Mouse (Mus musculus) hindbrain, embryonic 12.5 days (tissue): ENCODE results near the gene Ift122. TPM values are rescaled to one million over a fixed set of nuclear protein-coding genes. Genes with fewer than 3 reads are reported as not detected.

ENCODE experiments used
- ATAC-seq: fragments of 200-750 bp; cut with Nextera tagmentation; 2 replicates; pipeline ENCODE4 v1.8.0; 2017; ENCODE audit warnings: moderate TSS enrichment; ENCODE audit not compliant: low FRiP score
- H3K27ac ChIP-seq: fragments of 300-500 bp; sonication (generic); 2 replicates; pipeline ENCODE4 v1.5.1; 2016; ENCODE audit warnings: mild to moderate bottlenecking
- H3K27me3 ChIP-seq: fragments of 300-500 bp; sonication (generic); 2 replicates; pipeline ENCODE4 v1.6.1; 2016; ENCODE audit warnings: mild to moderate bottlenecking
- H3K36me3 ChIP-seq: fragments of 300-500 bp; sonication (generic); 2 replicates; pipeline ENCODE4 v1.6.1; 2016; ENCODE audit warnings: mild to moderate bottlenecking
- H3K4me1 ChIP-seq: fragments of 300-500 bp; sonication (generic); 2 replicates; pipeline ENCODE4 v1.6.1; 2016
- H3K4me2 ChIP-seq: fragments of 300-500 bp; sonication (generic); replicated peaks from 2 replicates; pipeline ENCODE4 v1.6.1; 2016; ENCODE audit warnings: mild to moderate bottlenecking
- H3K4me3 ChIP-seq: fragments of 300-500 bp; sonication (generic); 2 replicates; pipeline ENCODE4 v1.5.1; 2016; ENCODE audit warnings: mild to moderate bottlenecking
- H3K9ac ChIP-seq: fragments of 300-500 bp; sonication (generic); 2 replicates; pipeline ENCODE4 v1.6.1; 2016; ENCODE audit warnings: mild to moderate bottlenecking, moderate library complexity
- H3K9me3 ChIP-seq: fragments of 300-500 bp; sonication (generic); replicated peaks from 2 replicates; pipeline ENCODE4 v1.6.1; 2016; ENCODE audit warnings: mild to moderate bottlenecking
- WGBS: fragments of 180-500 bp; shearing (Covaris S2); methylation state at CpG from one replicate; pipeline ENCODE4 v1.1.7; 2016; 5-methylcytosine and 5-hydroxymethylcytosine counted together
- polyA plus RNA-seq: library from polyadenylated mRNA; unstranded; fragments of >200 nt; fragmentation: Nextera tagmentation; extraction: Ambion mirVana; gene quantifications from 2 replicates; pipeline ENCODE4 v1.2.1, GENCODE M21; 2016

Gene Ift122
- polyA plus RNA-seq, 1 experiment from 2014 or later, result 31.5 TPM

DNA sequence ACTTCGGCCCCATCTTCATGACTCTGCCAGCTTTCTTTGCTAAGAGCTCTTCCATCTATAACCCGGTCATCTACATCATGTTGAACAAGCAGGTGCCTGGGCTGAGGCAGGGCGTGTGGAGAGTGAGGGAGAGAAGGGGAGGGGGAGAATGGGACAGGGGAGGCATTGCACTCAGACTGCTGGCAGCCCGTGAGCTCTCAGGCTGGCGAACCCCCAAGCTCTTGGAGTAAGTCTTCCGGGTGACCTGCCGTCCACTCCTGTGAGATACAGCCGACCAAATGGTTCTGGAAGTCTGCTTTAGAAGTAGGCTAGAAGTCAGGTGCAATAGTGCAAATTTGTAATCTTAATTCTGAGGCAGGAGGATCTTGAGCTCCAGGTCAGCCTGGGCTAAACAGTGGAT is 82.3 kb downstream of the Ift122 start:
- no peaks in the 10 kb centered on the region for H3K36me3 ChIP-seq
- ATAC-seq, result no peak
- no peak overlapping the region for H3K27ac ChIP-seq
- peaks cover 9% of the 10 kb centered on the region for H3K9me3 ChIP-seq
- H3K4me3 ChIP-seq, result no peak overlapping the region
- H3K4me2 ChIP-seq, result no peak overlapping the region
- peaks cover 4% of the 10 kb centered on the region for H3K4me1 ChIP-seq
- no peak overlapping the region for H3K9ac ChIP-seq
- H3K27me3 ChIP-seq, result no peaks in the 10 kb centered on the region
- WGBS, result 87% methylated on average over 8 of the region's 8 CpGs

DNA sequence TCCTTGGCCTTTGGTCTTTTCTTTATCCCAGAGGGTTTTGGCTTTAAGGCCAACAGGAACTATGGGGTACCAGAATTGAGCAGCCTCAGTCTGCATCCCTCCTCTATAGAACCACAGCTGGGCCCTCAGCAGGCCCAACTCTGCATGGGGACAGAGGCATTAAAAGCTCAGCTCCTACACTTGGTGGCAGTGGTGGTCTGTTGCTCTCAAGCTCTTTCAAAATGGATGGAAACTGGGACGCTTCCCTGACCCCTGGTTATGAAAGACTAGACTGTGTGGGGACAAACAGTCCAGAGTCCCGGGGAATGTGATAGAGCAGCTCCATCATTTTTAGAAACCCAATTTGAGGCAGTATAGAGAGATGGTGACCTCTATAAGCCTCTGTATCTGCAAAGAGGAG is 84.7 kb downstream of the Ift122 start:
- peaks cover 9% of the 10 kb centered on the region for H3K4me1 ChIP-seq
- no peaks in the 10 kb centered on the region for H3K36me3 ChIP-seq
- no peak overlapping the region for H3K27ac ChIP-seq
- H3K4me2 ChIP-seq, result no peak overlapping the region
- peaks cover 9% of the 10 kb centered on the region for H3K9me3 ChIP-seq
- H3K4me3 ChIP-seq, result no peak overlapping the region
- ATAC-seq, result no peak
- no peaks in the 10 kb centered on the region for H3K27me3 ChIP-seq
- no peak overlapping the region for H3K9ac ChIP-seq
- WGBS, result 89% methylated on average over 2 of the region's 2 CpGs

DNA sequence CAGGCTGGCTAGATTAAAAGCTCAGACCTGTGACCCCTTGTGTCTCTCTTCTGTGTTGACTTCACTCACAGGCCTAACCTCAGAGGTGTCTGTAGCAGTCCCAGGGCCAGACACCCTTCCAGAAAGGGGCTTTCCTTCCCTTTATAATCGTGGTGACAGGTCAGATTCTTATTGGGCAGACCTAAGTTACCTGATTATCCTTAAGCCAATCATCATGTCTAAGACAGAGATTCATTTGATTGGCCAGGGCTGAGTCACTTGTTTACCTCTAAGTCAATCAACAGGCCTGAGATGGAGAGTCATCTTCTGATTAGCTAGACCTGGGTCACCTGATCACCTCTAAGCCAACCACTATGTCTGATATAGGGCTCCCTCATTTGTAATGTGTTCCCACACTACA is 85.5 kb downstream of the Ift122 start:
- Histone ChIP-seq H3K27me3 (no peaks in the 10 kb centered on the region), H3K4me1 (peaks cover 9% of the 10 kb centered on the region), H3K27ac (no peak overlapping the region), H3K4me2 (no peak overlapping the region), H3K9me3 (peaks cover 9% of the 10 kb centered on the region), H3K4me3 (no peak overlapping the region), H3K9ac (no peak overlapping the region), H3K36me3 (no peaks in the 10 kb centered on the region)
- no peak for ATAC-seq
- WGBS, result 79% methylated on average over 1 of the region's 1 CpGs

DNA sequence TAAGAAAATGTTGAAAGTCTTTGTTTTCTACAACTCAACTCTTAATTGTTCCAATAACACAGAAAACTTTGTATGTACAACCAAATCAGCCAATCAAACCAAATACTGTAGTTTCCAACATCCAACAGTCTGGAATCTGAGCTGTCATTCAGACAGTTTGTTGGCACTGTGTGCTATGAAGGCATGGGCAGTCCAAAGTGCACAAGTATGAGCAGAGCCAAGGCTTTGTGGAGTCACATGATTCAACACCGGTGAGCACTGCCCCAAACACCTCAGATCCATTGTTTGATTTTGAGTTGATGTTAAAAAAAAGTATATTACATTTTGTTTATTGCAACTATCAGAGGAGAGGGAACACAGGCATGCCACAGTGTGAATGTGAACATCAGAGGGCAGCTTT is 87.3 kb downstream of the Ift122 start:
- no peaks in the 10 kb centered on the region for H3K36me3 ChIP-seq
- H3K9ac ChIP-seq, result no peak overlapping the region
- H3K4me3 ChIP-seq, result no peak overlapping the region
- H3K4me2 ChIP-seq, result no peak overlapping the region
- H3K4me1 ChIP-seq, result peaks cover 9% of the 10 kb centered on the region
- H3K27ac ChIP-seq, result no peak overlapping the region
- H3K9me3 ChIP-seq, result peaks cover 9% of the 10 kb centered on the region
- 89% methylated on average over 1 of the region's 1 CpGs for WGBS
- H3K27me3 ChIP-seq, result no peaks in the 10 kb centered on the region
- ATAC-seq, result no peak

DNA sequence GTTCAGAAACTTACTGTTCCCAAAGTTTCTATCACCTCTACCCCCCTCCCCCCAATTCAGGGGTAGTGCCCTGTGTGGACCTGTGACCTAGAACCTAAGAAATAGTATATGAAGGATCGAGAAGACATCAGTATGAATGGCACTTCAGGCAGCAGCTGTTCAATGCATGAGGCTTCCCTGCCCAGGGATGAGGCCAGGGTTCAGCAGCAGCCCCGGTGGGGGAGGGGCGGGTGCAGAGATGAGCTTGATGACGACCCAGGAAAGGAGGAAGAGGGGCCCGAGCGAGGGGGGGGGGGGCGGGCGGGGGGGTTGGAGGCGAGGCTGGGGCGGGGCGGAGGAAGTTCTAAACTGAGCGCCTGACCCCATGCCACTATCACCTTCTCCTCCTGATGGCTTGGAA is 87.9 kb downstream of the Ift122 start:
- Histone ChIP-seq H3K36me3 (no peaks in the 10 kb centered on the region), H3K27ac (no peak overlapping the region), H3K4me2 (no peak overlapping the region), H3K27me3 (no peaks in the 10 kb centered on the region), H3K9me3 (peaks cover 9% of the 10 kb centered on the region), H3K4me1 (peaks cover 11% of the 10 kb centered on the region), H3K4me3 (no peak overlapping the region), H3K9ac (no peak overlapping the region)
- ATAC-seq, result no peak
- 8% methylated on average over 4 of the region's 12 CpGs for WGBS

DNA sequence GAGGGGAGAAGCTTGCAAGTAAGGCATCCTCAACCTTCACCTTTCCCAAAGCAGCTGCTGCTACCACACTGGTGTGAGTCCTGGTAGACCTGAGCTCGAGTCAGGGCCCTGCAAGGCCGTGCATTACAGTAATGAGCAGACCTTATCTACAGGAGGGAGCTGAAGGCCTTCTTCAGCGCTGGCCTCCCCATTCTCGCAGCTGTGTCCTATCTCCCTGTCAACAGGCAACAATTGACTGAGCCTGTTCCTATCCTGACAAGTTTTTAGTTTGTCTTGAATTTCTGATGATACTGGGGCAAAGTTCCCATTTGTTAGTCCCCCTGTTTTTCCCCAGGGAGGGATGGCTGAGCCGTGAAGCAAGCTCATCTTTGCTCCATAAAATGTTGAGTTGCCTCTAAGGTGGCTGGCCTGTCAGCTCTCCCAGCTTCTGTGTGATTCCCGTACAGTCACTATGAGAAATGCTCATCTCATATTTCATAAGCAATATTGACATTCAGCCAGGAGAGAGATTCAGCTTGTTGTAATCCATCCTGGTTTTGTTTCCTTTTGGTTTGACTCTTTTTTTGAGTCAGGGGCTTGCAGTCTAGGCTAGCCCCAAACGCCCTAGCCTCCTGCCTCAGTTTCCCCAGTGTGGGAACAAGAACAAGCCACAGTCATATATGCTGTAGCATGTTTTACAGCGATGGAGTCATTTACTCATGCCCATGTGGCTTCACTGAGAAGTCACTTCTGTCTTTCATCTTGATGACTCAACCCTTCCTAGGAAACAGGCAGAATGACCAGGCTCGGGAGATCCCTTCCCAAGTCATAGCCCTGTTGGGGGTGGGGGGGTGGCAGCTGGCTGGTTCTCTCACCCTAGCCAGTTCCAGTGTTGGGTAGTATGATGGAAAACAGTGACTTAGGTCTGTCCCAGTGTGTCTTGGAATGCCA is 90.5 kb downstream of the Ift122 start:
- Histone ChIP-seq H3K9me3 (no peaks in the 10 kb centered on the region), H3K27ac (no peak overlapping the region), H3K27me3 (no peaks in the 10 kb centered on the region), H3K4me3 (no peak overlapping the region), H3K36me3 (no peaks in the 10 kb centered on the region), H3K4me1 (peaks cover 16% of the 10 kb centered on the region), H3K9ac (no peak overlapping the region), H3K4me2 (no peak overlapping the region)
- 77% methylated on average over 9 of the region's 9 CpGs for WGBS
- no peak for ATAC-seq

DNA sequence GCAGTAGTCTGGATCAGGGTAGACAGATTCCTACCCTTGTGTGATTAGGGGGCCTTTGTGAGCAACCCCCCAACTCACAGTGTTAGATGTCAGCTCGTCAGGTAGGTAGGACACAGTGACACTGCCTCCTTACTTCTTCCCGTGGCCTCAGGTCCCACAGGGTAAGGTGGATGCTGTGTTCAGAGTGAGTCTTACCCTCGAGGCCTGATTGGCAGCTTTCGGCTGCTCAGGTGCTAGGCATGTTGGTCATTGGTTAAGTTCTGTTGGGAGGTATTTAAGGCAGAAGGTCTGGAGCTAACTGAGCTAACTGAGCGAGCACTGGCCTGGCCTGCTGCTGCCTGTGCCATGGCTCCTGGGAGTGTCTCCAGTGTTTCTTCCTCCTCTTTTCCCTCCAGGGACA is 91.4 kb downstream of the Ift122 start, which contains the start of gene H1foo:
H1foo (plus strand) TSS at position 301 of the 400 bp plus-strand sequence.
- H3K36me3 ChIP-seq, result no peaks in the 10 kb centered on the region
- H3K9me3 ChIP-seq, result no peaks in the 10 kb centered on the region
- no peaks in the 10 kb centered on the region for H3K27me3 ChIP-seq
- no peak for ATAC-seq
- WGBS, result 88% methylated on average over 5 of the region's 5 CpGs
- no peak within 1 kb of the TSS for H3K4me2 ChIP-seq
- H3K4me3 ChIP-seq, result no peak within 1 kb of the TSS
- H3K27ac ChIP-seq, result no peak within 1 kb of the TSS
- H3K9ac ChIP-seq, result no peak within 1 kb of the TSS
- peaks cover 16% of the 10 kb centered on the region for H3K4me1 ChIP-seq

DNA sequence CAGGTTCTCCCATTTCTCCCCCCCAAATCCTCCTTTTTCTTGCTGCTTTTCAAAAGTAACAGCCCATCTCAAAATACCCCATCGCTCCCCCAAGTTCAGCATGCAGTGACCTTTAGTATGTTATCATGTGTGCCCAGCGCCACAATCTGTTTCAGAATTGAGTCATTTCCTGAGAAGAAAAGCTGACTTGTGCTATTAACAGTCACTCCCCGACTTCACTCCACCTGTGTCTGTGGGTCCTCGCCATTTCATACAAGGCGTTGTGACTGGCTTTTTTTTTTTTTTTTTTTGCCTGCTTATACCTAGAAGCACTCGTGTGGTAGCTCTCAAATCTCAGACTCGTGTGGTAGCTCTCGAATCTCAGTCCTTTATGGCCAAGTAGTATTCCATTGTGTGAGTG is 92.4 kb downstream of the Ift122 start:
- H3K4me2 ChIP-seq, result no peak overlapping the region
- H3K9ac ChIP-seq, result no peak overlapping the region
- 84% methylated on average over 8 of the region's 8 CpGs for WGBS
- H3K27ac ChIP-seq, result no peak overlapping the region
- H3K9me3 ChIP-seq, result no peaks in the 10 kb centered on the region
- peaks cover 15% of the 10 kb centered on the region for H3K4me1 ChIP-seq
- no peak for ATAC-seq
- H3K4me3 ChIP-seq, result no peak overlapping the region
- H3K36me3 ChIP-seq, result no peaks in the 10 kb centered on the region
- H3K27me3 ChIP-seq, result no peaks in the 10 kb centered on the region

DNA sequence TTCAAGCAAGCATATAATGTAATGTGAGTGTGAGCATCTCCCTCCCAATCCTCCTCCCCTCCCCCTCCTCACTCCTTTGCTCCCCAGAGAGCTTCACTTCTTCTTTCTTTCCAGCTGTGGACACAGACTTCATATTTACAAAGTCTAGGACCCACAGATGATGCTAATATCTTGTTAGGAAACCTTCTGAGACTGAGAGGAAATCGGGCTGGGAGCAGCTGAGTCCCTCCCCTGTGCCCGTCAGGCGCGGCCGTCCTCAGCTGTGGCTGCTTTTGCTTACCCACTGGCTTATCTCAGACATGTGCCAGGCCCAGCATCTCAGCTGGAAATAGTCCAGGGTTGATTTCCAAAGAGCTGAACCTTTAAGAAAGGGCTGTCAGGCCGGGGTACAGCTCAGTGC is 93.1 kb downstream of the Ift122 start:
- Histone ChIP-seq H3K4me2 (no peak overlapping the region), H3K27ac (0 out of 2 replicates have a peak overlapping the region, but pooled peaks have one; percentile 23), H3K27me3 (no peaks in the 10 kb centered on the region), H3K9me3 (no peaks in the 10 kb centered on the region), H3K4me3 (no peak overlapping the region), H3K36me3 (no peaks in the 10 kb centered on the region), H3K9ac (no peak overlapping the region), H3K4me1 (peaks cover 7% of the 10 kb centered on the region)
- ATAC-seq, result 0 out of 2 replicates have a peak, but pooled peaks have one; percentile 19
- 58% methylated on average over 6 of the region's 6 CpGs for WGBS

DNA sequence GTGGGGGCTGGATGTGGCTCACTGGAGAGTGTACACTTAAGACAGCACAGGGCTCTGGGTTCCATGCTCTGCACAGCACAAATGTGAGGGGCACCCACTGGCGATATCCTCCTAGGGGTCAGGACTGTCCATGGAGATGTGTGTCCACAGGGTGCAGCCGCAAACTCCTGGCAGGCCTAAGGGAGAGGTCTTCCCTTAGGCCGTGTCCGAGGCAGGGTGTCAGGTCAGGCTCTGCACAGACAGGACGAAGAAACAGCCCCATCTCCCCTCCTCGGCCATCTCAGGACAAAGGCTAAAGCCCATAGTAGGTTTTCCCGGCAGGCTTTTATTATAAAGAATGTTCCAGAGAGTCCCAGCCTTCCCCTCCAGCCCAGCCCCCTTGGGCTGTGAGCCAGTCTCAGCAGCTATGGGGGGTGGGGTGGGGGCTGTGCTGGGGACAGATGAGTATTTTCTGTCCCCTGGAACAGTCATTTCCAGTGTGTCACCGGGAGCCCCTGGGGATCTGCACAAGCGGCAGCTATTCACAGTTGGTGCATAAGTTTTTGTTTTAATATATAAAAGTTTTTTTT is 101.3 kb downstream of the Ift122 start:
- no peak for ATAC-seq
- no peak overlapping the region for H3K4me3 ChIP-seq
- H3K36me3 ChIP-seq, result no peaks in the 10 kb centered on the region
- H3K4me2 ChIP-seq, result no peak overlapping the region
- H3K9me3 ChIP-seq, result no peaks in the 10 kb centered on the region
- 74% methylated on average over 9 of the region's 9 CpGs for WGBS
- peaks cover 22% of the 10 kb centered on the region for H3K4me1 ChIP-seq
- no peaks in the 10 kb centered on the region for H3K27me3 ChIP-seq
- no peak overlapping the region for H3K27ac ChIP-seq
- H3K9ac ChIP-seq, result 0 out of 2 replicates have a peak overlapping the region, but pooled peaks have one; percentile 6

DNA sequence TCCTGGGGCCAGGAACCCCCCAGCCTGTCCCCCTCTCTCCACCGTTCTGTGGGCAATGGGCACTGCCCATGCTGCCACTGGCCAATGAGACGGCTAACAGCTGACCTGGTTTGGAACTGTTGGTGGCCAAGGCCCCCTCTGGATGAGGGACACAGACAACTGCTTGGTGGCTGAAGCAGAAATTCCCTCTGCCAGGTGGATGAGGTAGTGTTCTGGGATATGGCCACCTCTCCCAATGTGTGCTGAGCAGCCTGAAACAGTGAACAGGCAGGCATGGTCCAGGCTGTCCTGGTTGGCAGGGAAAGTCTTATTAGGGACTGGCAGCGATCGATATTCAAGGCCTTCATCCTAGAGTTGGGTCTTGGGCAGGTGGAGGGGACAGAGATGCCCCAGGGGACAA is 101.9 kb downstream of the Ift122 start:
- H3K9me3 ChIP-seq, result no peaks in the 10 kb centered on the region
- H3K27me3 ChIP-seq, result no peaks in the 10 kb centered on the region
- peaks cover 22% of the 10 kb centered on the region for H3K4me1 ChIP-seq
- H3K4me2 ChIP-seq, result no peak overlapping the region
- H3K27ac ChIP-seq, result no peak overlapping the region
- WGBS, result 92% methylated on average over 4 of the region's 4 CpGs
- no peak for ATAC-seq
- H3K36me3 ChIP-seq, result no peaks in the 10 kb centered on the region
- H3K4me3 ChIP-seq, result no peak overlapping the region
- H3K9ac ChIP-seq, result no peak overlapping the region

DNA sequence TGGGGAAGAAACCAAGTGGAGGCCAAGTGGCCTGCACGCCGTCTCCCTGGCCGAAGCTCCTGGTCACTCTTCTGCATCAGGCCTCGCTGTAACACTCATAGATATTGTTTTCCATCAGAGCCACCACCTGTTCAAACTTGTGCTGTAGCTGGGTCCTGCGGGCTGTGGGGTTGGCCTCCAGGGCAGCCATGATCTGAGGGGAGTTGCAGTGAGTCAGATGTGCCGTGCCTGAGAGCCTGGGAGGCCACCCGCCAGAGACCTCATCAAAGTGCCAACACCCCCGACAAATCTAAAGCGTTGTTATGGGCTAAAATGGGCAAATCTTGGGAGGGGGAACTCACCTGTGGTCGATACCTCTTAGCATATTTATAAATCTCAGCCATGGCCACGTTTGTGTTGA is 102.4 kb downstream of the Ift122 start:
- Histone ChIP-seq H3K4me1 (peaks cover 22% of the 10 kb centered on the region), H3K27me3 (no peaks in the 10 kb centered on the region), H3K4me2 (no peak overlapping the region), H3K9me3 (no peaks in the 10 kb centered on the region), H3K27ac (no peak overlapping the region), H3K4me3 (no peak overlapping the region), H3K36me3 (no peaks in the 10 kb centered on the region), H3K9ac (no peak overlapping the region)
- ATAC-seq, result no peak
- WGBS, result 78% methylated on average over 11 of the region's 11 CpGs
